Mouse (Mus musculus) olfactory bulb, adult 2 months (tissue): ENCODE data around the gene Cox5b. TPM values are rescaled to one million over a fixed set of nuclear protein-coding genes. Genes with fewer than 3 reads are reported as not detected.
A peak's percentile ranks its signal among the peaks of the same experiment; 100 is the strongest.

ENCODE experiments used
- H3K27ac ChIP-seq: fragments of 200-500 bp; 2 replicates; pipeline ENCODE4 v1.5.1; 2012; ENCODE audit warnings: low read depth, low read length; ENCODE audit not compliant: insufficient read depth
- H3K4me1 ChIP-seq: fragments of 200-500 bp; 2 replicates; pipeline ENCODE4 v1.6.1; 2012; ENCODE audit warnings: low read length; ENCODE audit not compliant: control insufficient read depth, insufficient read depth
- H3K4me3 ChIP-seq: fragments of 200-500 bp; 2 replicates; pipeline ENCODE4 v1.5.1; 2012; ENCODE audit warnings: mild to moderate bottlenecking, low read depth, low read length, moderate library complexity; ENCODE audit not compliant: insufficient read depth
- CTCF ChIP-seq: fragments of 200-500 bp; IDR thresholded peaks from 2 replicates; pipeline ENCODE4 v1.5.1; 2012; ENCODE audit warnings: low read depth, mild to moderate bottlenecking, low read length, moderate library complexity; ENCODE audit not compliant: insufficient read depth
- POLR2A ChIP-seq: fragments of 200-500 bp; IDR thresholded peaks from 2 replicates; pipeline ENCODE4 v1.6.1; 2012; ENCODE audit warnings: mild to moderate bottlenecking, low read depth, low read length, moderate library complexity; ENCODE audit not compliant: insufficient read depth
- WGBS: fragments of 180-500 bp; shearing (Covaris S2); methylation state at CpG from one replicate; pipeline ENCODE4 v1.1.7; 2018; 5-methylcytosine and 5-hydroxymethylcytosine counted together
- polyA plus RNA-seq: library from polyadenylated mRNA; stranded (reverse); fragments of >200 nt; gene quantifications from 2 replicates; pipeline ENCODE4 v1.2.4, GENCODE M21; 2012; ENCODE audit warnings: low replicate concordance; ENCODE audit not compliant: missing spikeins, insufficient read depth, insufficient read length

The Cox5b gene
- polyA plus RNA-seq, 1 experiment: not detected

- Histone ChIP-seq H3K4me1 (no peaks in the 10 kb centered on the region), H3K27ac (no peak within 1 kb of the TSS), H3K4me3 (no peak within 1 kb of the TSS)
- 96% methylated on average over 39 of the region's 39 CpGs for WGBS
- TF ChIP-seq POLR2A (no peak), CTCF (no peak)
Measured at GRCm38 (mm10) chr1:36682620-36683355, 8.5 kb upstream of the Cox5b start, which contains the start of gene Fam178b. Gene Fam178b, minus strand, starts transcription at chr1:36683183.

DNA sequence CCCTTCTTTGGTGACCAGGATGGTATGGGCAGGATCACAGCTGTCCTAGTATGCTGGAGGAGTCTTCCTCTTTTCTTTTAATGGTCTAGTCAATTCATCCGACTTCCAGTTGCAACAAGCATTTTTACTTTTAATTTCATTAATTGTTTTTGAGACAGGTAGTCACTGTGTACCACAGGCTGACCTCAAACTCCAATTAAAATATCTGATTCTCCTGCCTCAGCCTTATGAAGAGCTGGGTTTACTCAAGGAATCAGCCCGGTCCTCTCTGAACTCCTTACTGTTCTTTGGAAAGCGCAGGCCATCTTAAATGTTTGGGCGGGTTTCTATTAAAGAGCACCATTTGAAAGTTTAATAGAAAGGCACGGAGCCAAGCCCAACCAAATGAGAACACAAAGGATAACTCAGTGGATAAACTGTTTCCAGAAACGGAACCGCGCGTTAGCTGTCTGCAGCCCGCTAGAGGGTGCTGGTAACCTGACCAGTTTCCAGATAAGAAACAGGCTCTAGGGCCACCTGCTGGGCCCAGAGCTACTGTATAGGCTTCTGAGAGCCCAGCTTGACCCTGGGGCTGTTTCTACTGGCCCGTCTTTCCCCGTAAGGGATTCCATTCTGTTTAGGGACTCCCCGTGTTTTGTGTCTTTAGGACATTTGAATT is 7.3 kb upstream of the Cox5b start:
- 6% methylated on average over 13 of the region's 13 CpGs for WGBS

GRCm38 (mm10) chr1:36690671-36691235 is 496 bp upstream of the Cox5b start:
- H3K4me1 ChIP-seq: peaks cover 2% of the 10 kb centered on the region
- H3K27ac ChIP-seq: peak overlapping the region; percentile 66; the same call in 1 of the 2 replicates
- peak overlapping the region; percentile 60 for H3K4me3 ChIP-seq
- WGBS: 58% methylated on average over 11 of the region's 11 CpGs
- TF ChIP-seq POLR2A: no peak
- TF ChIP-seq CTCF: no peak

More for the DNA sequence above, 7.3 kb upstream of the Cox5b start:
- TF ChIP-seq POLR2A (no peak), CTCF (peak; percentile 63)
- Histone ChIP-seq H3K4me1 (no peaks in the 10 kb centered on the region), H3K27ac (no peak overlapping the region), H3K4me3 (no peak overlapping the region)

GRCm38 (mm10) chr1:36694871-36695270 is 3.6 kb downstream of the Cox5b start:
- WGBS: 88% methylated on average over 6 of the region's 6 CpGs
- H3K27ac ChIP-seq: no peak overlapping the region
- H3K4me1 ChIP-seq: peaks cover 2% of the 10 kb centered on the region
- no peak overlapping the region for H3K4me3 ChIP-seq
- TF ChIP-seq POLR2A (no peak), CTCF (no peak)

DNA sequence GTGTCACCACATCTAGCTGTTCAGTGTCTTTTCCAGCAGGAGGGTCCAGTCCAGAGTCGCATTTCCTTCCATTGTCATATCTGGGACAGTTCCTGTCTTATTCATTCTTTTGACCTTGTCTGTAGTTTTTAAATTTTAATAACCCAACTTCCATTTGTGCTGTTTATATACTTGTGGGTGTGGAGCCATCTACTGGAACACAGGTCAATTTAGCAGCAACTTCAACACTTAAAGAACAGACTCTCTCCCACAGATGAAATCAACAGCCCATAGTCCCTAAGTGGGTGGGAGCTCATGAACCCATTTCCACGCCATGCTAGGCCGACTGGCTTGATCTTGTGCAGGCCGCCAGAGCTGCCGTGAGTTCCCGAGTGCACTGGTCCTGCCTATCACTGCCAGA is 5.2 kb downstream of the Cox5b start:
- Histone ChIP-seq H3K4me1 (peaks cover 2% of the 10 kb centered on the region), H3K4me3 (no peak overlapping the region), H3K27ac (no peak overlapping the region)
- WGBS: 71% methylated on average over 6 of the region's 6 CpGs
- TF ChIP-seq POLR2A (no peak), CTCF (no peak)

DNA sequence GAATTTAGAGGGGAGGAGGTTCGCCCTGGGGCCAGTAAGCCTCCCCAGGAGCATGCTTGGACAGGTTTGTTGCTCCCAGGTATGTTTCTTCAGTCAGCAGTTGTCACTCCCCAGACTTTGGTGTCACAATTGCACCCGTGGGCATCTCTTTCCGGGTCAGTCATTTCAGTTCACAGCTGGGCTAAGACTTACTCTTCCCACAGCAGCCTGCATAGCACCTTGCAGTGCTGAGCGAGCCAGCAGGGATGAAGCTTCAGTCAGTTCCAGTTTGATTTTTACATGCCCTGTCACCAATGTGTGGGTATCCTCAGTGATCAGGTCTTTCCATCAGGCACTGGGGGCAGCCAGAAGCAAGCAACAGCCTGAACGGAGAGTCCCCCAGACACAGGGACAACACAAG is 5.8 kb downstream of the Cox5b start:
- Histone ChIP-seq H3K4me1 (peaks cover 2% of the 10 kb centered on the region), H3K27ac (no peak overlapping the region), H3K4me3 (no peak overlapping the region)
- 75% methylated on average over 5 of the region's 5 CpGs for WGBS
- TF ChIP-seq CTCF (no peak), POLR2A (no peak)

DNA sequence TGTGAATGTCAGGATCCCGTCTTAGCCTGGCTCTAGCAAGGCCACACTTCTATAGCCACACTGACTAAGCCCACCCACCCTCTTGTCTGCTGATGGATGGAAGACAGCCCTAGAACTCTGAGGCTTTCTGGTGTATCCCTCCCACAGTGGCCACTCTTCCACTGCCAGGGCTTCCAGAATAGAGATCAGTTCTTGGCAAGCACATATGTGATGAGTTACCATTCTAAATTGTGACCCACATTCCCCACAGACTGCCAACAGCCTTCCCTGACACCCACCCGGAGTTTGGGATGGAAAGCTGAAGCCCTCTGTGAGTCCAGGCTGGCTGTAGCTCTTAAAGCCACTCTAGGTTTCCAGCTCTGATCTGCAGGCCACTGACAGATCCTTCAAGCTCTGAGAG is 15.9 kb downstream of the Cox5b start:
- Histone ChIP-seq H3K4me3 (no peak overlapping the region), H3K27ac (no peak overlapping the region), H3K4me1 (peaks cover 26% of the 10 kb centered on the region)
- TF ChIP-seq POLR2A (no peak), CTCF (no peak)
- 58% methylated on average over 2 of the region's 2 CpGs for WGBS

DNA sequence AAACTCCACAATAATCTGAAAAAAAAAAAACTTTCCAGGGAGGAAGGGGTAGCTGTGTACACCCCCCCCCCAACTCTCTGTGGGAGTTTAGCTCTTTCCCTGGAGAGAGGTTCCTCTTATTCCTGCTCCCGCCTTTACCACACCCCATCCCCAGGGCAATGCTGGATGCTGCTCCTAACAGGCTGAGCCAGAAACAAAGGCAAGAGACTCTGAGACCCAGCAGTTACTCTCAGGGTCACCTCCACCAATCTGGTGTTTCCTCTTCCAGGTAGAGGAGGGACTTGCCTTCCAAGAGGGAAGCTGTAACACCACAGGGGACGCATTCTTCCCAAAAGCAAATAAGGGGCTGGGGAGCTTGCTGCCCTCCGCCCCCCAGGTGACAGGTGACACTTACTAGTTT is 16.5 kb downstream of the Cox5b start:
- H3K4me1 ChIP-seq: peaks cover 26% of the 10 kb centered on the region
- TF ChIP-seq POLR2A (no peak), CTCF (no peak)
- no peak overlapping the region for H3K4me3 ChIP-seq
- H3K27ac ChIP-seq: no peak overlapping the region
- WGBS: 74% methylated on average over 3 of the region's 3 CpGs

- 65% methylated on average over 1 of the region's 1 CpGs for WGBS
Measured at GRCm38 (mm10) chr1:36708626-36709025, 17.4 kb downstream of the Cox5b start.

More at GRCm38 (mm10) chr1:36708626-36709025, 17.4 kb downstream of the Cox5b start:
- no peak overlapping the region for H3K27ac ChIP-seq
- TF ChIP-seq POLR2A (no peak), CTCF (no peak)
- H3K4me1 ChIP-seq: peaks cover 26% of the 10 kb centered on the region
- peak overlapping the region; percentile 92 for H3K4me3 ChIP-seq
